Mouse (Mus musculus) embryonic fibroblast, embryonic 13.5 days (primary cell): Measurements from ENCODE around the gene Nrg3. TPM values are rescaled to one million over a fixed set of nuclear protein-coding genes. Genes with fewer than 3 reads are reported as not detected.

Experiments used
- H3K27ac ChIP-seq: 2 replicates; pipeline ENCODE4 v1.5.1; 2012; ENCODE audit warnings: low read length, control low read depth, inconsistent platforms; ENCODE audit not compliant: insufficient read depth
- H3K4me1 ChIP-seq: 2 replicates; pipeline ENCODE4 v1.6.1; 2011; ENCODE audit warnings: low read length; ENCODE audit not compliant: control insufficient read depth, insufficient read depth
- H3K4me3 ChIP-seq: 2 replicates; pipeline ENCODE4 v1.5.1; 2011; ENCODE audit warnings: mild to moderate bottlenecking, control low read depth, low read length; ENCODE audit not compliant: insufficient read depth
- CTCF ChIP-seq: IDR thresholded peaks from 2 replicates; pipeline ENCODE4 v1.5.1; 2011; ENCODE audit warnings: mild to moderate bottlenecking, control low read depth, low read length, moderate library complexity, borderline replicate concordance; ENCODE audit not compliant: insufficient read depth
- POLR2A ChIP-seq: IDR thresholded peaks from 2 replicates; pipeline ENCODE4 v1.6.1; 2011; ENCODE audit warnings: low read depth, mild to moderate bottlenecking, control low read depth, low read length, moderate library complexity
- polyA plus RNA-seq: library from polyadenylated mRNA; stranded (reverse); fragments of >200 nt; gene quantifications from 2 replicates; pipeline ENCODE4 v1.2.4, GENCODE M21; 2011; ENCODE audit warnings: low read depth; ENCODE audit not compliant: missing spikeins, insufficient read length

The Nrg3 gene
- polyA plus RNA-seq, 1 experiment: not detected

GRCm38 (mm10) chr14:38847566-38847965, 625.3 kb downstream of the Nrg3 start:
- TF ChIP-seq POLR2A (no peak), CTCF (no peak)
- no peaks in the 10 kb centered on the region for H3K4me1 ChIP-seq
- H3K4me3 ChIP-seq: no peak overlapping the region
- no peak overlapping the region for H3K27ac ChIP-seq

- no peak overlapping the region for H3K4me3 ChIP-seq
- no peaks in the 10 kb centered on the region for H3K4me1 ChIP-seq
- TF ChIP-seq POLR2A: no peak
- TF ChIP-seq CTCF: no peak
- no peak overlapping the region for H3K27ac ChIP-seq
Observed at GRCm38 (mm10) chr14:38847091-38847490, 625.8 kb downstream of the Nrg3 start.

GRCm38 (mm10) chr14:38835006-38835405, 637.9 kb downstream of the Nrg3 start:
- Histone ChIP-seq H3K4me1 (no peaks in the 10 kb centered on the region), H3K4me3 (no peak overlapping the region), H3K27ac (no peak overlapping the region)
- TF ChIP-seq CTCF (no peak), POLR2A (no peak)

- TF ChIP-seq CTCF: no peak
- TF ChIP-seq POLR2A: no peak
- no peak overlapping the region for H3K27ac ChIP-seq
- H3K4me3 ChIP-seq: no peak overlapping the region
- no peaks in the 10 kb centered on the region for H3K4me1 ChIP-seq
Observed at GRCm38 (mm10) chr14:38824891-38825290, 648.0 kb downstream of the Nrg3 start.

- no peak overlapping the region for H3K27ac ChIP-seq
- no peak for TF ChIP-seq POLR2A
- no peak for TF ChIP-seq CTCF
- no peaks in the 10 kb centered on the region for H3K4me1 ChIP-seq
- H3K4me3 ChIP-seq: no peak overlapping the region
Observed at GRCm38 (mm10) chr14:38797027-38797426, 675.9 kb downstream of the Nrg3 start.

GRCm38 (mm10) chr14:38775291-38776116, 697.4 kb downstream of the Nrg3 start:
- H3K27ac ChIP-seq: no peak overlapping the region
- H3K4me3 ChIP-seq: no peak overlapping the region
- TF ChIP-seq CTCF: no peak
- no peak for TF ChIP-seq POLR2A

GRCm38 (mm10) chr14:38774811-38775210, 698.1 kb downstream of the Nrg3 start:
- H3K4me1 ChIP-seq: no peaks in the 10 kb centered on the region
- no peak overlapping the region for H3K4me3 ChIP-seq
- TF ChIP-seq CTCF (no peak), POLR2A (no peak)
- no peak overlapping the region for H3K27ac ChIP-seq

More at GRCm38 (mm10) chr14:38775291-38776116, 697.4 kb downstream of the Nrg3 start:
- H3K4me1 ChIP-seq: no peaks in the 10 kb centered on the region

- no peak overlapping the region for H3K4me3 ChIP-seq
- no peak overlapping the region for H3K27ac ChIP-seq
- TF ChIP-seq POLR2A: no peak
- no peak for TF ChIP-seq CTCF
- no peaks in the 10 kb centered on the region for H3K4me1 ChIP-seq
Observed at GRCm38 (mm10) chr14:38730465-38730864, 742.4 kb downstream of the Nrg3 start.

- no peak overlapping the region for H3K4me3 ChIP-seq
- H3K4me1 ChIP-seq: no peaks in the 10 kb centered on the region
- TF ChIP-seq CTCF (no peak), POLR2A (no peak)
- no peak overlapping the region for H3K27ac ChIP-seq
Observed at GRCm38 (mm10) chr14:38703894-38704293, 769.0 kb downstream of the Nrg3 start.

GRCm38 (mm10) chr14:38702596-38703393, 770.1 kb downstream of the Nrg3 start:
- Histone ChIP-seq H3K27ac (no peak overlapping the region), H3K4me1 (no peaks in the 10 kb centered on the region), H3K4me3 (no peak overlapping the region)
- no peak for TF ChIP-seq POLR2A
- TF ChIP-seq CTCF: no peak
